Mouse (Mus musculus) liver, adult 2 months (tissue): ENCODE results near the gene Ccdc32.

Experiments used
- CTCF ChIP-seq: fragments of 200-500 bp; IDR thresholded peaks from 2 replicates; pipeline ENCODE4 v1.5.1; 2011; ENCODE audit warnings: low read depth, low read length, control low read depth
- POLR2A ChIP-seq: fragments of 200-500 bp; IDR thresholded peaks from 2 replicates; pipeline ENCODE4 v1.6.1; 2011; ENCODE audit warnings: low read length, control low read depth; ENCODE audit not compliant: insufficient read depth; ENCODE audit errors: extremely low read depth

- TF ChIP-seq CTCF, result no peak
- no peak for TF ChIP-seq POLR2A
Measured at GRCm38 (mm10) chr2:119025239-119025616, 4.0 kb downstream of the Ccdc32 start.
